Mouse (Mus musculus) myocyte (in vitro differentiated cells): ENCODE results near the gene Med29.

ENCODE experiments used
- MYOG ChIP-seq, 3 experiments: IDR thresholded peaks; one replicate each; pipeline ENCODE4 v1.6.1; 2011; ENCODE audit warnings: control low read depth in 2 of 3, low read depth in 2 of 3, mild to moderate bottlenecking in 2 of 3; ENCODE audit not compliant: insufficient read length in 2 of 3, control insufficient read depth in 1 of 3, insufficient read depth in 1 of 3
- POLR2A ChIP-seq: IDR thresholded peaks from one replicate; pipeline ENCODE4 v1.6.1; 2011; ENCODE audit warnings: low read depth, mild to moderate bottlenecking, control low read depth, moderate library complexity; ENCODE audit not compliant: insufficient read length

GRCm38 (mm10) chr7:28382347-28382951 lies 10.1 kb downstream of the Med29 start:
- peak; percentile 35 for TF ChIP-seq POLR2A
- TF ChIP-seq MYOG (IDR thresholded peaks at IDR 0.05; ENCODE audit: control insufficient read depth in 1 of 3, insufficient read depth in 1 of 3, insufficient read length in 2 of 3, low read depth in 2 of 3) = peak in 1 of 3 experiments; percentile 38
